Mouse (Mus musculus) myocyte (in vitro differentiated cells): Measurements from ENCODE around the gene Klhl8. TPM values are rescaled to one million over a fixed set of nuclear protein-coding genes. Genes with fewer than 3 reads are reported as not detected.

ENCODE experiments used
- H3K27me3 ChIP-seq: one replicate; pipeline ENCODE4 v1.6.1; 2011; ENCODE audit not compliant: control insufficient read depth, insufficient read depth, insufficient read length
- H3K36me3 ChIP-seq: one replicate; pipeline ENCODE4 v1.6.1; 2011; ENCODE audit not compliant: control insufficient read depth, insufficient read depth
- H3K4me2 ChIP-seq: one replicate; pipeline ENCODE4 v1.6.1; 2011; ENCODE audit warnings: low read depth, control low read depth
- H3K4me3 ChIP-seq: one replicate; pipeline ENCODE4 v1.5.1; 2011; ENCODE audit warnings: mild to moderate bottlenecking, control low read depth, moderate library complexity
- H3K79me2 ChIP-seq: one replicate; pipeline ENCODE4 v1.6.1; 2011; ENCODE audit not compliant: control insufficient read depth, insufficient read depth
- H3ac ChIP-seq: one replicate; pipeline ENCODE4 v1.6.1; 2011; ENCODE audit not compliant: control insufficient read depth, insufficient read length
- CEBPB ChIP-seq: IDR thresholded peaks from 2 replicates; pipeline ENCODE4 v1.6.1; 2011; ENCODE audit warnings: mild to moderate bottlenecking, moderate library complexity; ENCODE audit not compliant: poor library complexity, insufficient read depth, severe bottlenecking
- E2F4 ChIP-seq: IDR thresholded peaks from one replicate; pipeline ENCODE4 v1.6.1; 2011; ENCODE audit warnings: mild to moderate bottlenecking, control low read depth, moderate library complexity; ENCODE audit not compliant: insufficient read depth
- MAX ChIP-seq: IDR thresholded peaks from one replicate; pipeline ENCODE4 v1.6.1; 2011; ENCODE audit warnings: low read depth, mild to moderate bottlenecking, control low read depth
- MYOD1 ChIP-seq, 3 experiments: IDR thresholded peaks; one replicate each; pipeline ENCODE4 v1.6.1; 2011; ENCODE audit warnings: control low read depth in 2 of 3, low read depth in 2 of 3, mild to moderate bottlenecking in 2 of 3, moderate library complexity in 1 of 3; ENCODE audit not compliant: insufficient read length in 2 of 3, control insufficient read depth in 1 of 3
- MYOG ChIP-seq, 3 experiments: IDR thresholded peaks; one replicate each; pipeline ENCODE4 v1.6.1; 2011; ENCODE audit warnings: control low read depth in 2 of 3, low read depth in 2 of 3, mild to moderate bottlenecking in 2 of 3; ENCODE audit not compliant: insufficient read length in 2 of 3, control insufficient read depth in 1 of 3, insufficient read depth in 1 of 3
- POLR2A ChIP-seq: IDR thresholded peaks from one replicate; pipeline ENCODE4 v1.6.1; 2011; ENCODE audit warnings: low read depth, mild to moderate bottlenecking, control low read depth, moderate library complexity; ENCODE audit not compliant: insufficient read length
- POLR2AphosphoS2 ChIP-seq: IDR thresholded peaks from one replicate; pipeline ENCODE4 v1.6.1; 2011; ENCODE audit warnings: low read depth, control low read depth; ENCODE audit not compliant: insufficient read length
- REST ChIP-seq: IDR thresholded peaks from one replicate; pipeline ENCODE4 v1.6.1; 2011; ENCODE audit warnings: mild to moderate bottlenecking, control low read depth, moderate library complexity; ENCODE audit not compliant: insufficient read depth, insufficient read length
- SRF ChIP-seq: IDR thresholded peaks from one replicate; pipeline ENCODE4 v1.6.1; 2011; ENCODE audit warnings: low read depth; ENCODE audit not compliant: control insufficient read depth, insufficient read length
- TCF12 ChIP-seq: IDR thresholded peaks from one replicate; pipeline ENCODE4 v1.6.1; 2011; ENCODE audit warnings: mild to moderate bottlenecking, control low read depth; ENCODE audit not compliant: poor library complexity, insufficient read depth, severe bottlenecking
- TCF3 ChIP-seq: IDR thresholded peaks from one replicate; pipeline ENCODE4 v1.6.1; 2011; ENCODE audit warnings: low read depth, control low read depth; ENCODE audit not compliant: insufficient read length
- USF1 ChIP-seq: IDR thresholded peaks from one replicate; pipeline ENCODE4 v1.6.1; 2011; ENCODE audit warnings: low read depth, mild to moderate bottlenecking, control low read depth, moderate library complexity
- polyA plus RNA-seq: library from polyadenylated mRNA; unstranded; fragments of >200 nt; fragmentation: generic; extraction: Trizol; gene quantifications from one replicate; pipeline ENCODE4 v1.2.1, GENCODE M21; 2012; ENCODE audit warnings: missing spikeins

The Klhl8 gene
- polyA plus RNA-seq, 1 experiment = 7.2 TPM

DNA sequence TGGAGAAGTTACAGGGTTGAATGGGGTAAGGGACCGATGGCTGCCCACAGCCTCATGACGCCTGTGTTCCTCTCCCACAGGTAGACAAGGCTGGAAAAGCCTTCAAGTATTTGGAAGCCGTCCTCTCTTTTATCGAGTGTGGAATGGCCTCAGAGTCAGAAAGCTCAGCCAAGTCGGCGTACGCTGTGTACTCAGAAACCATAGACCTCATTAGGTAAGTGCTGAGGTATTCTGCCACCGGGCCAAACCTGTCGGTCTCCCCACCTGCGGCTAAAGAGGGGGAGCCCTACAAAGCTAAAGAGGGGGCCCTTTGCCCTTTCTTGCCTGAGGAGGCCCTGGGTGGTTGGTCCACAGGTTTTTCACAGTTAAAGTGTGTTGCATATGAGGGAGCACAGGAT lies 64.9 kb downstream of the Klhl8 start:
- TF ChIP-seq USF1 = no peak
- TF ChIP-seq CEBPB = no peak
- TF ChIP-seq E2F4 = no peak
- TF ChIP-seq TCF3 = no peak

DNA sequence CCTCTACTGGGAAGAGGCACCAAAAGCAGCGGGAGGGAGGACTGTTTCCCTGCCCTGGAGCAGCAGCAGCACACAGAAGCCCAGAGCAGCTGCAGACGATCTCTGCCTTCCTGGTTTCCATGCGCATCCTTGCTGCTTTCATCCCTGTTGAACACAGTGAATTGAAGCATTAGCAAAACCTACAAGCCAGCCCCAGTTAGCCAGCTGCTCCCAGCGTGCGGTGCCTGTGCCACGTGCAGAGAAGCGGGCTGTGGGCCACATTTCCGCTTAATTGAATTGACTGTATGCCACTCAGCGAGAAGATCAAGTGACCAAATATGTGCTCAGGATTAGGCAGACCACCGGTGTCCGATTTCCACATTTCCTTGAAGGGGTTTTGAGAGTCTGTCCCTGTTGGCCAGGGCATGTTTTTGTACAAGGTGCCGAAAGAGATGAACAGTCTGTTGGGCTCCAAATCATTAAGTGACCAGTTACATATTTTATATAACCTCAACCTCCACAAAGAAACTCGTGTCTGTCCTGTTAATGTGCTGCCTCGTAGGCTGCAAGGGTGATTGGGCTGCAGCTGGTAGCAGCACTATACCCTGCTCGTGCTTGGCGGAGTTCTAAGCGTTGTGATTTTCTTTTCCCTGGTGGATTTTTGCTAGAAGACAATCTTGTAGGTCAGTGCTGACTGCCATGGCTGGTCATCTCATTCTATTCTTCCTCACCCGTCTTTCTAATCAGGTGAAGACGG lies 65.5 kb downstream of the Klhl8 start:
- Histone ChIP-seq H3K79me2 (no peaks in the 10 kb centered on the region), H3K27me3 (no peaks in the 10 kb centered on the region), H3ac (no peak overlapping the region), H3K4me2 (no peak overlapping the region), H3K36me3 (peaks cover 50% of the 10 kb centered on the region), H3K4me3 (no peak overlapping the region)
- TF ChIP-seq TCF3 (no peak), POLR2A (no peak), REST (no peak), E2F4 (no peak), MYOG (IDR thresholded peaks at IDR 0.05; ENCODE audit: control insufficient read depth in 1 of 3, insufficient read depth in 1 of 3, insufficient read length in 2 of 3, low read depth in 2 of 3) (no peak), SRF (no peak), USF1 (no peak), MYOD1 (IDR thresholded peaks at IDR 0.05; ENCODE audit: control insufficient read depth in 1 of 3, insufficient read length in 2 of 3, low read depth in 2 of 3) (no peak), TCF12 (no peak), MAX (no peak), POLR2AphosphoS2 (no peak), CEBPB (no peak)

More for the DNA sequence above, 64.9 kb downstream of the Klhl8 start:
- no peaks in the 10 kb centered on the region for H3K79me2 ChIP-seq
- peaks cover 52% of the 10 kb centered on the region for H3K36me3 ChIP-seq
- no peak overlapping the region for H3ac ChIP-seq
- H3K4me2 ChIP-seq = no peak overlapping the region
- no peaks in the 10 kb centered on the region for H3K27me3 ChIP-seq
- H3K4me3 ChIP-seq = no peak overlapping the region

DNA sequence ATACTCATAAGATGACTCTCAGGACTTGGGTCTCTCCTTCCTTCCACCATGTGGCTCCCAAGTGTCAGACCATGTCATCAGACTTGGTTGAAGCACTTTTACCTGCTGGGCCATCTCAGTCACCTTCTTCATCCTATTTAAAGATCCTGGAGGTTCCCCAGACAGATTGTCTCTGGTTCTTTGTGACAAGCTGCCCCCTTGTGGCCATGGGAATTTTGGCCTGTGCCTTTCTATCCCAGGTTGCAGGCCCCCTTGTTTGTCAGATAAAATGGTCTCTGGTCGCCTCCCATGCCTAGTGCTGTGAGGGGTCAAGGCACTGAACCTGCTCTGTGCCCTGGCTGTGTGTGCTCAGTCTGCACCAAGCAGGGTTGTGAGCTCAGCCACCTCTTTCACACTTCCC lies 67.1 kb downstream of the Klhl8 start:
- TF ChIP-seq POLR2AphosphoS2 = no peak
- no peak for TF ChIP-seq MYOD1 (IDR thresholded peaks at IDR 0.05; ENCODE audit: control insufficient read depth in 1 of 3, insufficient read length in 2 of 3, low read depth in 2 of 3)
- TF ChIP-seq POLR2A = no peak
- peaks cover 50% of the 10 kb centered on the region for H3K36me3 ChIP-seq

DNA sequence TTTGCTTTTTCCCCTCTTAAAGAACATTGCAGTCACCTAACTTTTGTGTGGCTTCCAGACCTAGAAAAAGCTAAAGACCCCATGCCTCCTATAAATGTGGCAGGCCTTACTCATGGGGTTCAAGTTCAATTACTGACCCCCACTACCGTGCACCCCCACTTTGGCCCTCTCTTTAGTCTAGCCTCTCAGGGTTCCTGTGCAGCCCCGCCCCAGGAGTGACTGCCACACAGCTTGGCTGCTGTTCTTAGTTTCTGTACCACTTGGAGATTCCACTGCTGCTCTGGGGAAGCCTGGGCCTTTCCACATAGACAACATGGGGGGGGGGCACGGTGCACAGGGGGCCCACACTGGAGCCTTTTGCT lies 71.8 kb downstream of the Klhl8 start:
- Histone ChIP-seq H3K4me3 (no peak overlapping the region), H3K4me2 (no peak overlapping the region), H3K36me3 (peaks cover 21% of the 10 kb centered on the region), H3K79me2 (peaks cover 8% of the 10 kb centered on the region), H3K27me3 (no peaks in the 10 kb centered on the region), H3ac (no peak overlapping the region)
- no peak for TF ChIP-seq POLR2A
- no peak for TF ChIP-seq MYOG (IDR thresholded peaks at IDR 0.05; ENCODE audit: control insufficient read depth in 1 of 3, insufficient read depth in 1 of 3, insufficient read length in 2 of 3, low read depth in 2 of 3)
- no peak for TF ChIP-seq CEBPB
- no peak for TF ChIP-seq SRF
- no peak for TF ChIP-seq REST
- TF ChIP-seq TCF12 = no peak
- TF ChIP-seq POLR2AphosphoS2 = no peak
- TF ChIP-seq MAX = no peak
- TF ChIP-seq TCF3 = no peak
- no peak for TF ChIP-seq E2F4
- TF ChIP-seq MYOD1 (IDR thresholded peaks at IDR 0.05; ENCODE audit: control insufficient read depth in 1 of 3, insufficient read length in 2 of 3, low read depth in 2 of 3) = no peak
- TF ChIP-seq USF1 = no peak

More for the DNA sequence above, 67.1 kb downstream of the Klhl8 start:
- Histone ChIP-seq H3K79me2 (no peaks in the 10 kb centered on the region), H3K4me2 (no peak overlapping the region), H3K27me3 (no peaks in the 10 kb centered on the region), H3ac (no peak overlapping the region), H3K4me3 (no peak overlapping the region)

DNA sequence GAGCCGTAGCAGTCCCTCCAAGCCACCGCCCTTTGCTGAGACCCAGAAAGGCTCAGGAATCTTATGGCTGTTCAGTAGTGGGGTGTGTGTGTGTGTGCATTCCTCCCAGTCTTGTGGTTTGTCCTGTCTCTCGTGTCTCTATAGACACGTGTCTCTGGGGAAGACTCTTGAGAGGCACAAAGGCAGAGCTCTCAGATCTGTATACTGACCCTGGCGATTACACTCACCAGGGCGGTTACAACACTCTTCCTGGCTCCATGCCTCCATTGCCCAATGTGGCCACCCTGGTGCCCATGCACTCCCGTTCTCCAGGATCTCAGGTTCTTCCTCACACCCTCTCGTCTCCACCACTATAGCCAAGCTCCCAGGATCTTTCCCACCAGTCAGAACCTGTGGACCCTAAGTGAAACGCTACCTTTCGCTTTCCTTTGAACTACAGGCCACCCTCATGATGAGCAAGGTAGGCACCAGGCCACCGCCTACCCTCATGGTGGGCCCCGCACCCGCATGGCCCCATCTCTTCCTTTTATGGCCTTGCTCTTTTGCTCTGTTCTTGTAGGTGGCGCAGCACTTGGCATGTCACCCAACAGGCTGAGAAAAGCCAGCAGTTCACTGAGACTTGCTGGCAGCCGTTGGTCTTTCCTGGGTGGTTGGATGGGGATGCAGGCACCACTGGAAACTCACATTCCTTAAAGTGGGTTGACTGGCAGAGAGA lies 72.4 kb downstream of the Klhl8 start:
- Histone ChIP-seq H3K4me2 (no peak overlapping the region), H3K4me3 (no peak overlapping the region), H3K27me3 (no peaks in the 10 kb centered on the region), H3K36me3 (peaks cover 18% of the 10 kb centered on the region), H3K79me2 (peaks cover 8% of the 10 kb centered on the region), H3ac (no peak overlapping the region)
- no peak for TF ChIP-seq MAX
- TF ChIP-seq REST = no peak
- TF ChIP-seq USF1 = no peak
- no peak for TF ChIP-seq TCF12
- TF ChIP-seq SRF = no peak
- TF ChIP-seq CEBPB = no peak
- no peak for TF ChIP-seq POLR2A
- TF ChIP-seq MYOD1 (IDR thresholded peaks at IDR 0.05; ENCODE audit: control insufficient read depth in 1 of 3, insufficient read length in 2 of 3, low read depth in 2 of 3) = no peak
- no peak for TF ChIP-seq MYOG (IDR thresholded peaks at IDR 0.05; ENCODE audit: control insufficient read depth in 1 of 3, insufficient read depth in 1 of 3, insufficient read length in 2 of 3, low read depth in 2 of 3)
- no peak for TF ChIP-seq E2F4
- TF ChIP-seq TCF3 = no peak
- TF ChIP-seq POLR2AphosphoS2 = no peak
